Mouse (Mus musculus) heart, postnatal 0 days (tissue): Measurements from ENCODE around the gene Arhgap23. TPM values are rescaled to one million over a fixed set of nuclear protein-coding genes. Genes with fewer than 3 reads are reported as not detected.
A peak's percentile ranks its signal among the peaks of the same experiment; 100 is the strongest.

Experiments used
- ATAC-seq: fragments of 200-750 bp; cut with Nextera tagmentation; 2 replicates; pipeline ENCODE4 v1.8.0; 2017; ENCODE audit warnings: low read depth, moderate number of reproducible peaks, moderate library complexity; ENCODE audit not compliant: insufficient read depth
- DNase-seq: peaks from one replicate; pipeline ENCODE4 v3.0.0-alpha.2; 2016; ENCODE audit warnings: low spot score
- H3K27ac ChIP-seq: fragments of 300-500 bp; sonication (generic); 2 replicates; pipeline ENCODE4 v1.5.1; 2014; ENCODE audit warnings: low read depth, mild to moderate bottlenecking
- H3K27me3 ChIP-seq: fragments of 300-500 bp; sonication (generic); 2 replicates; pipeline ENCODE4 v1.6.1; 2014; ENCODE audit warnings: low read length, mixed read lengths; ENCODE audit not compliant: control insufficient read depth, insufficient read depth
- H3K36me3 ChIP-seq: fragments of 300-500 bp; sonication (generic); replicated peaks from 2 replicates; pipeline ENCODE4 v1.6.1; 2014; ENCODE audit warnings: low read length, mixed read lengths; ENCODE audit not compliant: control insufficient read depth, insufficient read depth
- H3K4me1 ChIP-seq: fragments of 300-500 bp; sonication (generic); 2 replicates; pipeline ENCODE4 v1.6.1; 2014; ENCODE audit warnings: antibody characterized with exemption; ENCODE audit not compliant: control insufficient read depth, insufficient read depth
- H3K4me2 ChIP-seq: fragments of 300-500 bp; sonication (generic); 2 replicates; pipeline ENCODE4 v1.6.1; 2014; ENCODE audit warnings: low read depth, mild to moderate bottlenecking, low read length, moderate library complexity
- H3K4me3 ChIP-seq: fragments of 300-500 bp; sonication (generic); 2 replicates; pipeline ENCODE4 v1.5.1; 2014; ENCODE audit warnings: low read depth, low read length
- H3K9ac ChIP-seq: fragments of 300-500 bp; sonication (generic); replicated peaks from 2 replicates; pipeline ENCODE4 v1.6.1; 2014; ENCODE audit warnings: low read depth, low read length, mixed read lengths
- H3K9me3 ChIP-seq: fragments of 300-500 bp; sonication (generic); replicated peaks from 2 replicates; pipeline ENCODE4 v1.6.1; 2016; ENCODE audit warnings: low read length; ENCODE audit not compliant: control insufficient read depth
- CTCF ChIP-seq: IDR thresholded peaks from 2 replicates; pipeline ENCODE4 v1.5.1; 2016; ENCODE audit warnings: antibody characterized with exemption, control low read depth, low read depth
- EP300 ChIP-seq: IDR thresholded peaks from 2 replicates; pipeline ENCODE4 v1.6.1; 2016; ENCODE audit warnings: antibody characterized with exemption, low read depth
- WGBS: fragments of 180-500 bp; shearing (Covaris S2); extraction: QIAGEN DNeasy Blood & Tissue Kit; methylation state at CpG from one replicate; pipeline ENCODE4 v1.1.7; 2014; 5-methylcytosine and 5-hydroxymethylcytosine counted together
- polyA plus RNA-seq: library from polyadenylated mRNA; unstranded; fragments of >200 nt; fragmentation: Nextera tagmentation; extraction: Ambion mirVana; gene quantifications from 2 replicates; pipeline ENCODE4 v1.2.1, GENCODE M21; 2015
- total RNA-seq: library from RNA; depleted of rRNA; stranded (reverse); fragments of >200 nt; gene quantifications from 2 replicates; pipeline ENCODE4 v1.2.3, GENCODE M21; 2014; ENCODE audit warnings: low replicate concordance

The Arhgap23 gene
- total and polyA plus RNA-seq, 2 experiments from 2014 or later: 3.8 to 44.0 TPM

GRCm38 (mm10) chr11:97435808-97436491 is 20.6 kb downstream of the Arhgap23 start:
- H3K27ac ChIP-seq: peak overlapping the region; percentile 93
- H3K4me1 ChIP-seq: peaks cover 56% of the 10 kb centered on the region
- H3K4me2 ChIP-seq: peak overlapping the region; percentile 41
- 26% methylated on average over 13 of the region's 13 CpGs for WGBS
- DNase-seq: peak; percentile 25
- H3K9ac ChIP-seq: 0 out of 2 replicates have a peak overlapping the region, but pooled peaks have one; percentile 17
- no peak overlapping the region for H3K4me3 ChIP-seq
- ATAC-seq: peak; percentile 18
- H3K9me3 ChIP-seq: no peaks in the 10 kb centered on the region
- H3K27me3 ChIP-seq: no peaks in the 10 kb centered on the region
- TF ChIP-seq CTCF (no peak), EP300 (no peak)
- H3K36me3 ChIP-seq: no peaks in the 10 kb centered on the region

- no peaks in the 10 kb centered on the region for H3K27me3 ChIP-seq
- ATAC-seq (peak; percentile 70), DNase-seq (peak; percentile 96)
- no peaks in the 10 kb centered on the region for H3K9me3 ChIP-seq
- no peak overlapping the region for H3K4me3 ChIP-seq
- H3K27ac ChIP-seq: peak overlapping the region; percentile 93
- TF ChIP-seq CTCF: no peak
- peak; percentile 96 for TF ChIP-seq EP300
- H3K36me3 ChIP-seq: no peaks in the 10 kb centered on the region
- H3K9ac ChIP-seq: 0 out of 2 replicates have a peak overlapping the region, but pooled peaks have one; percentile 1
- peaks cover 71% of the 10 kb centered on the region for H3K4me1 ChIP-seq
- WGBS: 6% methylated on average over 5 of the region's 5 CpGs
- H3K4me2 ChIP-seq: 0 out of 2 replicates have a peak overlapping the region, but pooled peaks have one; percentile 17
These were observed 22.4 kb downstream of the Arhgap23 start for GRCm38 (mm10) chr11:97437745-97438144.

- no peak overlapping the region for H3K9ac ChIP-seq
- peak overlapping the region; percentile 93 for H3K27ac ChIP-seq
- ATAC-seq (no peak; the same call in 1 of the 2 replicates), DNase-seq (peak; percentile 68)
- no peaks in the 10 kb centered on the region for H3K9me3 ChIP-seq
- H3K4me3 ChIP-seq: no peak overlapping the region
- peaks cover 6% of the 10 kb centered on the region for H3K36me3 ChIP-seq
- H3K4me2 ChIP-seq: peak overlapping the region; percentile 81; the same call in 1 of the 2 replicates
- no peaks in the 10 kb centered on the region for H3K27me3 ChIP-seq
- peaks cover 78% of the 10 kb centered on the region for H3K4me1 ChIP-seq
- WGBS: 25% methylated on average over 9 of the region's 9 CpGs
- TF ChIP-seq CTCF: no peak
These were observed 23.5 kb downstream of the Arhgap23 start for GRCm38 (mm10) chr11:97438868-97439267.

GRCm38 (mm10) chr11:97439935-97440334 is 24.6 kb downstream of the Arhgap23 start:
- peak overlapping the region; percentile 81 for H3K4me2 ChIP-seq
- TF ChIP-seq CTCF: no peak
- H3K4me1 ChIP-seq: peaks cover 75% of the 10 kb centered on the region

GRCm38 (mm10) chr11:97440441-97440881 is 25.1 kb downstream of the Arhgap23 start:
- peaks cover 22% of the 10 kb centered on the region for H3K36me3 ChIP-seq
- H3K9ac ChIP-seq: peak overlapping the region; percentile 83
- no peaks in the 10 kb centered on the region for H3K27me3 ChIP-seq
- H3K4me1 ChIP-seq: peaks cover 69% of the 10 kb centered on the region
- ATAC-seq (peak; percentile 8; the same call in 1 of the 2 replicates), DNase-seq (no peak)
- WGBS: under 1% methylated on average over 34 of the region's 34 CpGs
- peak overlapping the region; percentile 81 for H3K4me2 ChIP-seq
- peak overlapping the region; percentile 93 for H3K27ac ChIP-seq
- TF ChIP-seq CTCF (no peak), EP300 (no peak)
- peak overlapping the region; percentile 77 for H3K4me3 ChIP-seq
- H3K9me3 ChIP-seq: no peaks in the 10 kb centered on the region

More at GRCm38 (mm10) chr11:97439935-97440334, 24.6 kb downstream of the Arhgap23 start:
- Histone ChIP-seq H3K4me3 (peak overlapping the region; percentile 77), H3K27me3 (no peaks in the 10 kb centered on the region), H3K9me3 (no peaks in the 10 kb centered on the region), H3K36me3 (peaks cover 17% of the 10 kb centered on the region), H3K9ac (peak overlapping the region; percentile 83), H3K27ac (peak overlapping the region; percentile 93)
- peak; percentile 78 for DNase-seq
- 0% methylated on average over 16 of the region's 37 CpGs for WGBS
- ATAC-seq: peak; percentile 64
